Mouse (Mus musculus) heart, postnatal 4 days (tissue): Measurements from ENCODE around the gene Dusp22. TPM values are rescaled to one million over a fixed set of nuclear protein-coding genes. Genes with fewer than 3 reads are reported as not detected.

Experiments used
- DNase-seq: peaks from one replicate; pipeline ENCODE4 v3.0.0; 2021
- total RNA-seq, 2 experiments: library from RNA; stranded (reverse); gene quantifications; 2 replicates each; pipeline ENCODE4 v1.2.3; 2021

Dusp22 gene
- total RNA-seq, 2 experiments from 2014 or later = 16.4 to 17.4 TPM

DNA sequence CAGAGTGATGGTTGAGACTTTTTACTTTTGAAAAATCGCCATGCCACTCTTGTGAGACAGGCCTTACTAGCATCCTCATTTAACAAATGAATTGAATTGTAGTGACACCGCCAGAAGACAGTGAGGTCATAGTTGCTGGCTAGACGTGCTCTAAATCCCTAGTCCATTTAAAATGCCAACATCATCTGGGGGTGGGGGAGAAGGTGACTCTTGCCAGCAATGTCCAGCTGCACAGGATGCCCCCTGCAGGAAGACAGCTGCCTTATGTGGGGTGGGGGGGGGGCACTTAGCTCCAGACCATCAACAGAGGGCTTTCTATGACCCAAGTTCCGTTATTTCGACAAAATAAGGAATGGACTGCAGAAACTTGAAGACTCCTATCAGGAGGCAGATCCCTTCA lies 56.8 kb downstream of the Dusp22 start:
- DNase-seq = no peak

DNA sequence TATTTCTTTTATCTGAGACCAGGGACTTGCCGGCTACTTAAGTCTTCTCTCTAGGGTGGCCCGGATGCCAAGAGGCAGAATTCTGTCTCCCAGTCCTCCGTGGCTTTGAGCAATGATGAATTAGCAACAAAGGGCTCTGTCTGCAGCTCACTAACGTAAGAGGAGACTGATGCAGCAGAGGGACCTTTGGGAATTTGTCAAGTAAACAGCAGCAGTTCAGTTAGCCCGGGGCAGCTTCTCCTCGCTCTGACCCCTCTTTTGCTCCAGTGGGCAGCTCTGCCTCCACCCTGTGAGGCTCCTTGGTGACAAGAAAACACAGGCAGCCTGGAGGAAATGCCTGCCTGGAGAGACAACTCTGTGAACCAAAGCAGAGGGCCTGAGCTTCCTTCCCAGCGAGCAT lies 62.8 kb downstream of the Dusp22 start:
- DNase-seq = no peak

DNA sequence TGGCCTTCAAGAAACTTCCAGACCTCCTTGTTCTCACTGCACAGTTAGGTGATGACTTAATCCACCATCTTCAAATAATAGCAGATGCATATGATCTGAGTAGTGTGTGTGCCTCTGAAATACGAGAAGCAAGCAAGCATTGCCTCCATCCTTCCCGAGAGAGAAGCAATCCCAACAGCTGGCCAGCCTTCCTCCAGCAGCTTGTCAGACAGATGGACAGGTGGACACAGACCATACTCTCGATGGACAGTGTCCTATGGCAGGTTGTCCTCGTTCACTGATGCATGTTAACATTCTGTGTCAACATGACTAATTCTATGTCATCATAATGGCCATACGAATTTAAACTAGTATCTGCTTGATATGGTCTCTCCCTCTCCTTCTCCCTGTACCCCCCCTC lies 63.5 kb downstream of the Dusp22 start:
- DNase-seq = no peak

GRCm38 (mm10) chr13:30723858-30724257 lies 64.1 kb downstream of the Dusp22 start:
- no peak for DNase-seq

DNA sequence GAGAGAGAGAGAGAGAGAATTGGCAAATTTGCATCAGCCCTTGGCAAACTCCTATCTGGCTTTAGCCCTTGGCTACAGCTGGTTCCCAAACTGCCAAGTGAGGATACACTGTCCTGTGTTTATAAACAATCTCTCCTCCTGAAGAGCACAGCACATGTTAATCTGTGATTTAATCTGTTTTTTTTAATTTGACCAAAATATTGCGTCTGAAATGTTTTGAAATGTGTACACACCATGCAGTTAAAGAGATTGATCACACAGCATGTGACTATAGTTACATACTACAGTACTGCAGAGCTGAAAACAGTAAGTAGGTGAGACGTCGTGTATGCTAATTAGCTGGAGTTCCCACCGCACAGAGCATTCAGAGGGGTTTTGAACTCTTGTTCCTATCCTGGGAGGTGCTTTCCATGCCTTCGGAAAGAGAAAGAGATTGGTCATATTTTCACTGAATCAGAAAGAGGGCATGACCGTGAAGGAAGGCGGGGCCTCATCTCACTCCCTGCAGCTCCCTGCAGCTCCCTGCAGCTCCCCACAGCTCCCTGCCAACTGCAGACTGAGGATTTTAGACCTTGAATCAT lies 65.0 kb downstream of the Dusp22 start:
- DNase-seq = no peak

DNA sequence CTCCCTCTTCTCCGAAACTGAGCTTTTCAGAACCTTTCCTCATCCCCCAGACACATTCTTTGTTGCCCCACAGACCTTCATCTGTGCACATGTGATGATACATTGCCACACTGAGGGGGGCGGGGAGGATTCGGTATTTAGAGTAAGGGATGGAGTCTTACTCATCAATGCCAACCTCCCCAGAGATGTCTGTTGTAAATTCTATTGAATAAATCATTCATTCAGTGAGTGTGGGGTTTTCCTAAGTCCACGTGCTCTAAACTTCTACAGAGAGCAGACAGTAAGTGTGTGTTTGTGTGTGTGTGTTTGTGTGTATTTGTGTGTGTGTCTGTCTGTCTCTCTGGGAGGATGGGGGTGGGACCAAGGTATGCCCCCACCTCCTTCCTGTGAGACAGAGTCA lies 67.1 kb downstream of the Dusp22 start:
- no peak for DNase-seq

GRCm38 (mm10) chr13:30728155-30728554 lies 68.4 kb downstream of the Dusp22 start:
- DNase-seq = no peak

DNA sequence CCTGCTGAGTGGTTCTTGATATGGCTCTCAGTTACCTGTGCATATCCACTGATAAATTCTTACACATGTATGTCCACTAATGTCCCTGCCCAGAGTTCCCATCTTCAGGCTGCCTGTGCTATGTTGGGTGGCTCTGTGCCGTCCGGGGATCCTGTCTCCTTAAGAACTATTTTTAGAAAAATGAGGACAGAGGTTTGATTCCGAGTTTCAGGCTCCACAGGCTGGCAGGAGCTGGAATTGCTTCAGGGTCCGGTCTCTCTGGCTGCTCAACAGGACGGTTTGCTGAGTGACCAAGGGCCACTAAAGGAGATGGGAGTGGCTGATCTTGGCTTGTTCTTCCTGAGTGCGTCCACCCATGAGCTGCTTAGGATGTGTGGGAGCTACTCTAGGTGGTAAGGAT lies 69.4 kb downstream of the Dusp22 start:
- DNase-seq = peak; percentile 55

DNA sequence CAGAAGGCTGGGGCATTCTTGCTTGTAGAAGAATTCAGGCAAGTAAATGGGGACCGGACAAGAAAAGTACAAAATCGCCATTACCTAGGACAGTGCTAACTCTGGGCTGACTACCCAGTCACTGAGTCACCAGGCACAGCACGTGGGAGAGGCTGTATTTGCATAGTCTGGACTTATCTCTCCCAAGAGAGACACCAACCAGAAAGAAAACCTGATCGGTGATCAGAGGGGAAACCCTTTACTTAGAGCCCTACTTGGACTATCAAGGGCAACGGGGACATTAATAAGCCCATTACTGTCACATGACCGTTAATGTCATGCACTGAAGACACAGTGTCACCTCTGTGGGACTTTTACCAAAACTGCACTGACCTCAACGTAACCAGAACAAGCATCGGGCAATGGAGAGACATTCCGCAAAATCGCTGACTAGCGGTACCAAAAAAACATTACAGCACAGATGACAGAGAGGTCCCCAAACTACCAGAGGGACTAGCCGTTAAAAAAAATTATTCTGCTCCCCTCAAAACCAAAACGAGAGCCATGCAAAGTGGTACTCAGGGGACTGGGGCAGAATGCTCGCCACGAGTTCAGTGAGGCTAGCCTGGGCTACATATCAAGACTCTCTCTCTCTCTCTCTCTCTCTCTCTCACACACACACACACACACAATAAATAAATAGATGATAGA lies 70.5 kb downstream of the Dusp22 start:
- DNase-seq = no peak

- no peak for DNase-seq
Observed at GRCm38 (mm10) chr13:30732709-30733445, 73.1 kb downstream of the Dusp22 start.

GRCm38 (mm10) chr13:30736721-30737120 lies 76.9 kb downstream of the Dusp22 start:
- no peak for DNase-seq

- no peak for DNase-seq
Observed at GRCm38 (mm10) chr13:30737257-30737656, 77.5 kb downstream of the Dusp22 start.

DNA sequence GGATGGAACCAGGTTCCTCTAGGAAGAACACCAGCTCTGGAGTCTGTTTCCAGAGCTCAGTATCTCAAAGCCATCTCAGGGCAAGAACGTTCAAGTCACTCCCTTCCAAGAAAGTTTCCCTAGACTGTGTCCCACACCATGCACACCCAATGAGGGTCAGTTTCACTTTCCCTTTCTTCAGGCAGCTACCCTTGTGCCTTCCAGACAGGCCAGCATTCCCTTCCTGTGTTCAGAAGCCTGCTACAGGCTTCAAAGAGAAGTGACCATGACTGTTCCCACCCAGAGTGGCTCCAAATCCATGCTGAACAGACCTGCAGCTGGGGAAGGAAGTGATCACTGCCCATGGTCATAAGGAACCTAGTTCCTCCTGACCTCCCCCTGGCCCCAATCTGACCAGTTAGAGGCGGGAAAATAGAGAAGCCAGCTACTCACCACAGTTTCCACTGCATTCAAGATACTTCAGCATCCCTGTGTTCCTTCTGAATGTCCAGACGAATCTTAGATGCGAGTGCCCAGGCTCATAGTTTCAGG lies 78.6 kb downstream of the Dusp22 start:
- no peak for DNase-seq

- DNase-seq = no peak
Observed at GRCm38 (mm10) chr13:30741172-30741571, 81.4 kb downstream of the Dusp22 start.

DNA sequence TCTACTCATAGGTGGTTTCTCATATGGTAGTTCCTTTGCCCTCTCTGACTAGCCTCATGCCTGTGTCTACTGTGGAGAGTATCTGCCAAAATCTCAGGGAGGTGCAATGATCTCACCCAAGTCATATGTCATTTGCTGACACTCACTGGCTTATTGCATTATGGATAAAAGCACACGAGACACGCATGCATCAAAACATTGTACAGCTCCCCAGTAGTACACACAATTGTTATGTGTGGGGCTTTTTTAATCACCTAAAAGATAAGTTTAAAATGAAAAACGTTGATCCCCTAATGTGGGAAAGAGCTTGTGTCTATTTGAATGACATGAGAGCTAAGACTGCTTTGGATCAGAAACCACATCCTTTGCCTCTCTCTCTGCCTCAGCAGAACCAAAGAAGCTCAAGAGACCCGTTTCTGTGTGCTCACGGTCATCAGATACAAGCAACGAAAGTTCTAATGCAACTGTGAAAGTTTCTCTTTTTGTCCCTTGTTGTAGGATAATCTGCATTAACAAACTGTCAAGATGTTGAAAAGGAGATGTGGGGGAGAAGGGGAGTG lies 82.7 kb downstream of the Dusp22 start:
- no peak for DNase-seq

GRCm38 (mm10) chr13:30745121-30745520 lies 85.3 kb downstream of the Dusp22 start:
- no peak for DNase-seq

GRCm38 (mm10) chr13:30747068-30747467 lies 87.3 kb downstream of the Dusp22 start:
- DNase-seq = no peak

DNA sequence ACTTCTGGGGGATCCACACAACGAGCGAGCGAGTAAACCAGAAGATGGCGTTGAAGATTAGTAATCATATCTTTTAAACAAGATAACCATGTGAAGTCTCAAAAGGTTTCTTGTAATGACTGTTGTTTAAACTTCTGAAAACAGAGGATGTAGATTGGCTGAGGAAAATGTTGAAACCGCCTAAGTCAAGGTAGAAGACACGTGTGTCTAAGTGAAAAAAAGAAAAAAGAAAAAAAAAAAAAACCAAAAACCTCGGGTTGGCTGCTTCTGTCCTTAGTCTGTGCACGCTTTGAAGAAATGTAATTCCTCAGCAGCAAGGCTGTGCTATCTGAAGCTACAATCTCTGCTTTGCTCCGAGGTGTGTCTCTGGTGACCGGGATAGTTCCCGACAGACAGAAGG lies 87.7 kb downstream of the Dusp22 start:
- DNase-seq = no peak

- DNase-seq = no peak
Observed at GRCm38 (mm10) chr13:30748321-30748720, 88.5 kb downstream of the Dusp22 start.

DNA sequence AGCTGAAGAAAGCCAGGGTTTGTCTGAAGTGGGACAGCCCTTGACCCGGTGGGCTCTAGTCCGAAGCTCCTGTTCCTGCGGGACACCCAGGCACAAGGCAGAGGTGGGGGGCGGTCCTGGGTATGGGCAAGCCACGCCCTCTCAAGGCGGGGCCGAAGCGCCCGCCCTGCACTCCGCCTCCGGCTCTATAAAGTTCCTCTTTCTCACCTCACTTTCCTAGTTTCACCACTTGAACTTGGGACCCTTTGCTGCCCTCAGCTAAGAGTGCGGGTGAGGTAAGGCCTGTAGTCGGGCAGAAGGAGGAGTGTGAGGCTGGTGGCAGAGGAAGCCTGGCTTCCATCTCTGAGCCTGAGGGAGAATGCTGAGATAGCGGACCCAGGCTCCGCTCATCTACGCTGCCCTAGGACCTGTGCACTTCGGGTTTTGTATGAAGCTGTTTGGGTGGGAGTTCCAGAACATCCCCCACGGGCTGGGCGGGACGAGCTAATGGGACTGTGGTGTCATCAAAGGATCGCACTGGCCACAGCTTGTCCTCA lies 89.3 kb downstream of the Dusp22 start, which contains the start of gene Irf4:
TSS of gene Irf4 (plus strand) at position 206 of the 536 bp plus-strand sequence.
- peak; percentile 29 for DNase-seq

DNA sequence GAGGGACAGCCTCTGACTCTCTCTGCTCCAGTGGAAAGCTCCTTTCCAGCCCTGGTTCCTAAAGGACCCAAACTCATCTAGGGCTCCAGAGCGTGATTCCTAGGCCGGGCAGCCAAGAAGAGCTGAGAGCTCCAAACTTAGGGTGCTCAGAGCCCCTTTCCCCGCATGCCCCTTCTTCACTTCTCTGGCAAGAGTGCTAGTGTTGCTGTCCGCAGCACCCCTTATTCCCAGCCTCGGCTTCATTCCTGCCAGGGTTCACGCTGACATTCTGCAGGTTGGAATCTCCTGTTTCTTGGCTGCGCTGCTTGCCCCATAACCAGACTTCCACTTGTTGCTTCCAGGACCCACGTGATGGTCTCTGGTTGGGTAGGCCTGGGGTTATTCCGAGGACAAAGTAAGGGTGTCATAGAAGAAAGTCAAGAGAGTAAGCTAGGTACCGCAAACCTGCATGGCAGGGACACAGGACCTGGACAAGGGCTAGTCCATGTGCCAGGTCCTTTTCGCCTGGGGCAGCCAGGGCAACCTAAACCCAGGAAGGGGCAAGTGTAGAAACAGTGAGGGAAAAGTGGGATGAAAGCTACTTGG lies 89.8 kb downstream of the Dusp22 start:
- DNase-seq = no peak
